Mouse (Mus musculus): Measurements from ENCODE around the gene Gdpd5. TPM values are rescaled to one million over a fixed set of nuclear protein-coding genes. Genes with fewer than 3 reads are reported as not detected.

The Gdpd5 gene
- 10 to 100 TPM; 40.9 to 43.1 TPM for total RNA-seq (2021)

DNA sequence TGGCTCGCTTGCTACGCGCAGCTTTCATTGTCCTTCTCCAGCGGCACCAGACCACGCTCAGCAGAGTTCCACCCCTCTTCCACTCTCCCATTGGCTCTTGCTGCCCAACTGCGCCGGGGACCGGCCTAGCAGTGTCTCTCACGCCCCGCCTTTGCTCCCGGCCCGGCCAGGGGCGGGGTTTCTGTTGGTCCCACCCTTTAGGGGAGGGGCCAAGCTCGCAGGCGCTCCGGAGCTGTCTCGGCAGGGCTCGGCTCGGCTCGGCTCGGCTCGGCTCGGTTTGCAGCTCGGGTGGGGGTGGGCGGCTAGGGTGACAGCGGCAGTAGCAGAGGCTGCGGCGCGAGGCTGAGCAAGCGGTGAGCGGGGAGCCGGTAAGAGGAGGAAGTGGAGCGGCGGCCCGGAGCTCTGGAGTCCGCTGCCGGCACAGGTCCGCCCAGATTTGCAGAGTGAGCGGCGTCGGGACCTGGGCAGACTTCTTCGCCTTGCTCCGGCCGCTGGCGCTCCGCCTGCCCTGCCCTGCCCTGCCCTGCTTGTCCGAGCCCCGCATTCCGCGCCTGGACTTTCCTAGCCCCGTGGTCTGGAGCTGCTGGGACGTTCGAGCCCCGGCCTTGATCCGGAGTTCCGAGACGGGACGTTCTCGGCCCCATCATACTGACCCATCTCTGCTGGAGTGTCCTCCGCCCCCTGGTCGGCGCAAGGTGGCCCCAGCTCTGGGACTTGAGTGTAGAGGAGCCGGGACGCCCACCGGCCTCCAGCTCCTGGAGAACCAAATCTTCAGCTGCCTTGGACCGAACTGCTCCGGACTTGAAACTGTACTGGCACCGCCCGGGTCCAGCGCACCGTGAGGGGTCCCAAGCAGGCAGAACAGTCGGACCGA, at the start of gene Gdpd5:
TSS of gene Gdpd5 (plus strand) at position 201 of the 874 bp plus-strand sequence.
- peak; percentile 100 for DNase-seq
- intact Hi-C loops (cut with DNase I): no loop called here

DNA sequence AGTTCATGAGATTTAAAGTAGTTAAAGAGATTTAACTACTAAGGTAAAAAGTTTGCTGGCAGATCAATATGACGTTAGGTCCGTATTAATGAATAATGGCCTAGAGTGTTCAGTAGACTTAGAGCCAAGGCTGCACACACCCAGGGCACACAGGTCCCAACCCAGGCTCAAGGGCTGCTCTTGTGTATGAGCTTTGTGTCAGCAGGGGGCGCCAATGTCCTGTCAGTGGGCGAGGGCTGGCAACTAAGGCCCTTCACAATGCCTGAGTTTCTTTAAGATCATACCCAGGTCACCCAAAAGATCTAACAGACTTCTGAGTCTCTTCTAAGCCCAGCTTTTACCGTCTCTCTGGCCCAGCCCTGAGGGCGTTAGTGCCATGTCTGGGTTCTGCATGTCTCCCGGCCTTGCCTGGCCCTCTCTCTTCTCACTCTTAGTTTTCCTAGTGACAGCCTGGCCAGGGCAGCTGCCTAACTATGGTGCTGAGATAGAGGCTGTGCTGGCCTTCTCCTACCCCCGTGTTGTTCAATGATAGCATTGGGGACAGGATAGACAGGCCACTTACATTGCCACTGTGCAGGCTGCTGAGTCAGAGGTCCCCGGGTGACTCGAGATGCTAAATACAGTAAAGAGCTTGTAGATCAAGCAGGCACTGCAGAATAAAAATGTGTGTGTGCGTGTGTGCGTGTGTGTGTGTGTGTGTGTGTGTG, 48.3 kb upstream of the Gdpd5 start:
- peak; percentile 90 to 96 for DNase-seq
- intact Hi-C loops (cut with DNase I): loop anchor here (1.0 to 2.0 kb wide), 2 partner anchors 32 to 118 kb away; no protein-coding TSS in a partner anchor

DNA sequence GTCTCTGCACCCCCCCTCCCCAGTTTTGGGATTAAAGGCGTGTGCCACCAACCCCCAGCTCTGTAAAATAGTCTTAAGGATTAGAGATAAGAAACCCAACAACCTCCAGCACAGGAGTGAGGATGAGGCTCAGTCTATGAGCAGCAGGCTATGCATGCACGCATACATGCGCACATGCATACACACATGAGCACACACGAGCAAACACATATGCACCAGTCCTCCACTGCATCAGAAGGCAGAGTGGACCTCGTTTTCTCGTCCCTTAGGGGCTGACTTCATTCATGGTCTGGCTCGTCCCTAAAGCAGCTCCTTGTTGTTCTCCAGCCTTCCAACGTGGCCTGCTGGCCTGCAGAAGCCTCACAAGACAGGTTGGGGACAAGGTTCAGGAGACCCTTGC, 40.5 kb upstream of the Gdpd5 start:
- intact Hi-C loops (cut with DNase I): no loop called here
- no peak for DNase-seq

DNA sequence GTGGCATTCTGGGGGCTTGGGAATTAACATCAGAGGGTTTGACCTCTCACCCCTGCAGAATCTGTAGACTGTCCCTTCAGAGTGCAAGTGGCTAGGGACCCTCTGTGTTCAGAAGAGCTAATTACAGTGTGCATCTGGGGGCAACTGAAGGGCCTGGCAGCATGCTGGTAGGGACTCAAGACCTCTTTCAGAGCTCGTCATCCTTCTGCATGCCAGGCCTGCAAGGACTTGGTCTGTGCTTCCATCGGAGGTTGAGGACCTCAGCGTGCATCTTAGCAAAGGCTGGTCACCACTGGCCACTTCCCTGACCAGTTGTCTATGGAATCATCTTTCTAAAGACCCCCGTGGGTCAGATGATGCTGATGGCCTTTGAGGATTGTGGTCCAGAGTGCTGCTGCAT, 37.6 kb upstream of the Gdpd5 start:
- no peak for DNase-seq
- intact Hi-C loops (cut with DNase I): no loop called here

DNA sequence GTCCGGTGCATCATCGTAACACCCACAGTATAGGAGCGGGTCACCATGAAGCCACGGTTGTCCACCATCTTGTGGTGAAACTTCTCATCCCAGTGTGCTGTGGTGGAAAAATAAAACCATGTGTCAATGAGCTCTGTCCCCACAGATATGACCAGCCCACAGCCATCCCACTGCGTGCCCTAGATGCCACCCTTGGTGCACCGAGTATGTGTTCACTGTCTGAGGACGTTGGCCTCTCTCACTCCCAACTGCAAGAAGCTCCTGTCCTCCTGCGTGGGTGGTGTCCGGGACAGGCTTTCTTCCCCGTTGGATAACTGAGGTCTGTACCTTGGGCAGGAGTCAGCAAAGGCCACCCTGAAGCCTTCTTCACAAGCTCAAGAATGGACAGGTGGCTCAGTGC, 33.9 kb upstream of the Gdpd5 start:
- intact Hi-C loops (cut with DNase I): loop anchor here (1.0 kb wide), 1 partner anchor 10 kb away; no protein-coding TSS in a partner anchor
- DNase-seq: no peak

DNA sequence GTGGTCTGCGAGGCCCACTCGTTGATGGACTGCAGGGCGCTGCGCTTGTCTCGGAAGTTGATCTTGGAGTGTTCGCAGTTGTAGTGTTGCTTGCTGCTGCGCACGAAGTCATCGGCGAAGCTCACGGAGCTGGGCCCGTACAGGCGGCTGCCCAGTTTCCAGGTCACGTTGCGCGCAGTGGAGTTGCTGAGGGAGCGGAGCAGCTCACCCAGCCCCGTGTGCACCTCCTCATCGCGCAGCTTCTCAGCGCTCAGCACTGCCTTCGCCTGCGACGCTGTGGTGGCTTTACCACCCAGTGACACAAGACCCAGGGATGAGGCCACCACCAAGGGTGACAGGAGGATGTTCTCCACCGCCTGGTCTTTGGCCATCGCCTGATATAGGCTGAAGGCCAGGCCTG, 32.3 kb upstream of the Gdpd5 start:
- no peak for DNase-seq
- intact Hi-C loops (cut with DNase I): no loop called here

DNA sequence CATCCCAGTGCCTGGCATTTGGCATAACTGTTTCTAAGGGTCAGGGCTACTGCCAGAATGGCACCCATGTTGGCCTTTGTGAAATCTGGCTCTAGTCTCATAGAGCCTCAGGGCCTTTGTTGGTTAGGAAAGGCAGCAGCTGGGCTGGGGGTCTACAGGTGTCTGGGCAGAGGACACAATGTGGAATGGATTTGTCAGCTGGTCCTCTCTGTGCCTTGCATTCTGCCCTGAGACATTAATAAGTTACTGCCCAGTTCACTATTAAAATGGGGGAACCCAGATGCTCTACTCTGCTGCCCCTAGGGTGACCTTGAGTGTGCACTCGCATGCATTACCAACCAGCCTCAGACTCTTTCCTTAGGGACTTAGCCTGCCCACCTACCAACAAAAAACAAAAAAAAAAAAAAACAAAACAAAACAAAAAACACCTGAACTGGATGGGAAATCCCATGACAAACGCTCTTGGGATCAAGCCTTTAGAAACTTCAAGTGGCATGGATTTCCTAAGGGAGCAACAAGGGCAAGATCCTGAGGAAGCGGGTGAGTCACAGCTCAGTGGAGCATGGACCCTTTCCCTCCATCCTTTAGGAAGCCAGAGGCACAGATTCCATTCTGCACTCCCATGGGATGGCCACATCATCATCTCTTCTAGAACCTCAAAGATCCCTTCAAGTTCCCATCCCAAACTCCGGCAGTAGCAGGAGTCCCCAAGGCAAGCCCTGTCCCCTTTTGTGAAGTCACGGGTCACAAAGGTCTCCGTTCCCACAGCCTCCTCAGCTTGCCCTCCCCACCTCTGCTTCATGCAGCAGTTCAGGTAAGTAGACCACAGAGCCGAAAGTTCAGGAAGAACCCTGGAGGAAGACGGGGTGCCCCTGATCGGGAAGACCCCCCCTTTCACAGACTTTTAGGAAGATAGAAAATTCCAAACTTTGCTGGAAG, 31.2 kb upstream of the Gdpd5 start:
- no peak for DNase-seq
- intact Hi-C loops (cut with DNase I): no loop called here

DNA sequence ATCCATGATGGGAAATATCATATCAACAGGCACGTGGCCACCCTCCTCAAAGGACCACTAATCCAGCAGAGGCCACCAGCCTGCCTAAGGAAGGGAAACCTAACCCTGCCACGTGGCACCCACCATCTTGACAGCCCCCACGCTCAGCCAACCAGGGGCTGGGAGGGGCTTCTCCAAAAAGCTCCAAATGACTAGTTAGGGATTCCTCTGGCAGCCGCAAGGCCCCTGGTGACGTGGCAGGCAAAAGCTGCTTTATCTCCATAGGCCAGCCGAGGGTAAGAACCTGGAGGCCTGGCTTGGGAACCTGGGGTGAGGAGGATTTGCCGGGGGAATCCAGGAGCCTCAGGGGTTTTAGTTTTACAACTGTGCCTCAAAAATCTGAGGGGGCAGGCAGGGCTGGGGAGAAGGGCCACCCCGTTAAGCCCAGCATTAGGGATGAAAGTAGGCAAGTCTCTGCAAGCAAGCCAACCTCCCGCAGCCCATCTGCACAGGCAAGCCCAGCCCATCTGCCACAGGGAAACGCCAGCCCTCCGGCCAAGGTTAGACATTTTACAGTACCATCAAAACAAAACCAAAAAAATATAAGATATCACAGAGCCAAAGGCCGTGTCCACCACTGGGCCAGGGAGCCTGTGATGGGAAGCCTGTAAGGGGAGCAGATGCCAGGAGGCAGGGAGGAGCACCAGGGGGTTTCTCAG, 30.0 kb upstream of the Gdpd5 start:
- intact Hi-C loops (cut with DNase I): no loop called here
- DNase-seq: peak; percentile 66 to 75

DNA sequence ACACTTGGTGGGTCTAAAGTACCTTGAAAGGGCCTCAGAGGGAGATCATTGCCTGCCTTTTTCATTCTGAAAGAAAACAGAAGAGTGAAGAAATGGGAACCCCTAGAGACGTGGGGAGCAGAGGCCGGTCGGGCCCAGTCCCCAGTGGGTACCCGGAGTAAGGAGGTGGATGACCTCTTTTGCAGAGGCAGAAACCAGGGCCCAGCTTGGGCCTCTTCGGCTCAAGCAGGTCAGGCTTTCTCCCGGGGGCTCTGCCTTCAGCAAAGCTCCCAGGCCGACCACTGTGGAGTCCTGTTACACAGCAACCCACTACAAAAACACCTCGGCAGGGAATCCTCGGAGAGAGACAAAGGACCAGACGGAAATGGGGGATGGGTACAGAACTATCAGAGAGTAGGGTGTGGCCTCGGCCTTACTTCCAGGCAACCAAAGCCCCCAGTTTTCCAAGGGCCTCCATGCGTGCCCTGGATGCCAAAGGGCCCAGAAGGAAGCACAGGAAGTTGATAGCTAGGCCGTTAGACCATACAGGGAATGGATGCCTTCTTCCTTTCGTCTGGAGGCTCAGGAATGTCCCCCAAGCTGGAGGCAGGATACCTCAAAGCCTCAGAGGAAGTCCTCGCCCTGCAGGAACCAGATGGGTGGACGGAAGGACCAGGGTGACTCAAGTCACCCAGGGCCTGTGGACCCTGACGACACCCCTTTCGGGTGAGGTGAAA, 29.3 kb upstream of the Gdpd5 start:
- intact Hi-C loops (cut with DNase I): no loop called here
- DNase-seq: peak; percentile 67 to 75

DNA sequence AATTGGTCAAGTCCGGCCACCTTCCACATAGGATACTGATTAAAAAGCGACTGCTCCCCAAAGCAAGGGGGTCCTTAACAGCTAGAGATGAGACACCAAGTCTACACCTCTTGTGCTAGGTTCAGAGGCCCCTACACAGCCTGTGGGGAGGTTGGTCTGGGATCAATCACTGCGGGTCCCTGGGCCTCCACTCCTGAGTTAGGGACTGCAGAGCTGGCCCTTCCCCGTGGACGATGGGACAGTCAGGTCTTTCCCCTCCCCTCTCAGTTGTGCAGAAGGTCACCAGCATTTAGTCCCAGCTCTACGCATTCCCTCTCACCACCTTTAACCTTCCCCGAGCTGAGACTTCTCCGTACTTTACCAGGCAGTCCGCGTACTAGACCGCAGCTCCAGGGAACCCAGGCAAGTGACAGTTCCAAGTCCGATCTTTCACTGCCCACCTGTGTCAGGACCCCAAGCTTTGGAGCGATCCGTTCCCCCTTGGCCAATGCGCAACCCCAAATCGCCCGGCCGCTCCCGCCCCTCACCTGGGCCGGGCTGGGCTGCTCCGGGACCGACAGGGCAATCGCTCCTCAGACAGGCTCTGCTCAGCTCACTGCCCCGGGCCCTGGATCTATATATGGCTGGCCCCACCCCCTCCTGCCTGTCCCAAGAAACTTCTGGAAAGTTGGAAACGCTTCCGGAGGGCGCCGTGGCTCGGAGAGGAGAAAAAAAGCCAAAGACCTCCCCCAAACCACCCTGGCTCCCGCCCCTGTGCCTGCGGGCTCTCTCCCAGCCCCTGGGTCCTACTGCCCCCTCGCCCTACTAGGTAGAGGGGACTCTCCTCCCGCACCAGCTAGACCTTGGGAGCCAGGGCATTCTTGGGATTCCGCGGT, 28.5 kb upstream of the Gdpd5 start, which contains the start of gene Serpinh1:
TSS of gene Serpinh1 (minus strand) at position 714 of the 875 bp plus-strand sequence.
- intact Hi-C loops (cut with DNase I): no loop called here

DNA sequence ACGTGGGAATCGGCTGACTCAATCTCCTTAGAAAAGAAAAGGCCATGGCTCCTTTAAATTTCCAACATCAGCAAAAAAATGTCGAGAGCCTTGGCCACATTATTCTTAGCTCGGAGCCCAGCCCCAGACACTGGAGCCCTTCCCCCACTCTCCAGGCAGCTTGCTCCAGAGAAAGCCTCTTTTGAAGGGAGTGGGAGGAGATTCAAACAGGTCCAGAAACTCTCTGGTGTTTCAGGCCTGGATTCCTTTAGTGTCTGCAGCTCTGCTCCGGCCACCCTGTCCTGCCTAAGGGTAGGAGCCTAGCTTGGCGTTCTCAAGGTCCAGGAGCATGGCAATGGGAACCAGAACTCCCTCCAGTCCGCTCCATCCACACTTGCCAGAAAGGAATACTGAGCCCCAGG, 25.5 kb upstream of the Gdpd5 start:
- DNase-seq: peak; percentile 92 to 93
- intact Hi-C loops (cut with DNase I): no loop called here

More for the DNA sequence above, 28.5 kb upstream of the Gdpd5 start, which contains the start of gene Serpinh1:
- peak; percentile 96 for DNase-seq

DNA sequence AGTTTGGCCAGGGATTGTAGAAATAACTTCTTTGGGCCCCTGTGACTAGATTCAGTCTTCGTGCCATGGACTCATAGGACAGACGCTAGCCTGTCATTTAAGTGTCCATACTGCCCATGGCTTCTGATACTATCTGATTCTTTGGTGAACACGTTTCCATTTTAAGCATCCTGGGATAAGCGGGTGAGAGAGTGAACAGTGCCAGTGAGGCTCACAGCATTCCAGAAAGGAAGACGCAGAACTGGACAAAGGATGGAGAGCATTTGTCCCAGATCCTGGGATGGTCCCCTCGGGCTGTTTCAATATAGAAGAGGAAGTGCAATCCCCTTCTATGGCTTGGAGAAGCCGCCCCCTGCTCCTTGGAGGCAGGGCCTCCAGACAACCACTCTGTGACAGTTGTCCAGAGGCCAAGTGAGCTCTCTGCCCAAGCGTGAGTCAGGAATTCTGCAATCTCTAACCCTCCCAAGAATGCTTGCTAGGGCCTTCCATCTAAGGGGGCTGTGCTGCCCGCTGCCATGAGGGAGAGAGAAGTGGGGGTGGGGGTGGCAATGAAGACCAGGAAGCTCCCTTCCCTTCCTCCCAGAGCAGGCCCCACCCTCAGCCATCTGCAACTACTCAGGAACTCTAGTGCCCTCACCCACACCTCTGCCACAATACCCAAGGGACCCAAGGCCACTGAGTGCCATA, 24.8 kb upstream of the Gdpd5 start:
- peak; percentile 89 for DNase-seq
- intact Hi-C loops (cut with DNase I): no loop called here

DNA sequence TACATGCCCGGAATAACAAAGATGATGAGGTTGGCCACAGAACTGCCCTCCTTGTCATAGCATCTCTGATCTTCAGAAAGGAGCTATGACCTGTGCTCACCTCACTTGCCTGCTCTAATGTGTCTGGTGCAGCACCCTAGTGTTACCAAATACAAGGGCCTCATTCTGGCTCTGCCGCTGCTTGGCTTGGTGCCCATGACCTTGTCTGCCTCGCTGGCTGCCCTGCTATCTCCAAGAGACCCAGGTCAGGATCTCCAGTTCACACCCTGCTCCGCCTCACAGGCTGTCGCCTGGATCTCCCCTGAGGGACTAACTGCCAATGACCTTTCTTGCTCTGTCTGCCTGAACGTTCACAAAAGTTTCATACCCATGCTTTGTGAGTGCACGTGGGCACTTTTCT, 24.0 kb upstream of the Gdpd5 start:
- DNase-seq: peak; percentile 81 to 85
- intact Hi-C loops (cut with DNase I): no loop called here

DNA sequence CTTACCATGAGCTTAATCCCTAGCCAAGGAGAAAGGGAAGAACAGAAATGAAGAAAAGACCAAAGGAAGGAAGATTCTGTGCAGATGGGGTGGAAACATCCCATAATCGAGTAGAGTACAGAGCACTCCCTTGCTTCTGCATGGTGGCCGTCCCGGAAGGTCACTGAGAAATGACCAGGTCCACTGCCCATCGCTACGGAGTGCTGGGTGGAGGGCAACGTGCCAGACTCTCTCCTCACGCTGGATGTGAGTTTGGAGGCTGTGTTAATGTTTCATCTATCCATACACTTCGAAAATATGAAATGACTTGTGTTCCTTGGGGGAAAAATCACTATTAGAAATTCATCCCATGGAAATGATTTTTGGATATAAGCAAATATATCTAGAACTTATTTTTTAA, 22.8 kb upstream of the Gdpd5 start:
- DNase-seq: no peak
- intact Hi-C loops (cut with DNase I): no loop called here

DNA sequence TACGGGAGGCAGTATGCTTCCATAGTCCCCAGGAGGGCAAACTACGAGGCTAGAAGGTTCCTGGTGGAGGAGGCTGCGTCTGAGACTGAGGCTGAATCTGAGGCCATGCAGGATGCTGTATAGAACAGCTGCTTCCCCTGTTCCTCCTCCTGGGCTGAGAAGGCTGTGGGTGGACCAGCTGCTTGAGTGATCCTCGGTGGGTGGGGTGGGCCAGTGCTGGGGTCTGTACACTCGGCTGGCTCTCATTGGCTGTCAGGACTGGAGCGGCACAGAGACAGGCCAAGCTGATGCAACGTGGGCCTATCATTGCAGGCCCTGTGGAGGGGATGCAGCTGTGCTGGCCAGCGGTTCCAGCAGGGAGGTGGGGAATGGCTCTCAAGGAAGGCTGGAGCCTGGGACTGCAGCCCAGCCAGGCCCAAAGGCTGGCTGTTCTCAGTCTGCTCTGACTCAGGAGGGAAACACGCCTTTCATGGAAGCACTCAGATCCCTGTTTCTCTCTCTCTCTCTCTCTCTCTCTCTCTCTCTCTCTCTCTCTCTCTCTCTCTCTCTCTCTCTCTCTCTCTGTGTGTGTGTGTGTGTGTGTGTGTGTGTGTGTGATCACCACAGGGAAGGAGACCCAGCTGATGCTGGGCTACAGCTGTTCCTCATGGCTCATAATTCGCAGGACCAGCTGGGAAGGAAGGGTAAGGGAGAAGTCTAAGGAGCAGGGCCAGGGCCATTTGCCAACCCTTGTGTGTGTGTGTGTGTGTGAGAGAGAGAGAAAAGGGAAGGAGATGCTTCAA, 21.0 kb upstream of the Gdpd5 start:
- intact Hi-C loops (cut with DNase I): loop anchor here (5.0 kb wide), 1 partner anchor 108 kb away; no protein-coding TSS in a partner anchor
- DNase-seq: peak; percentile 92 to 93

DNA sequence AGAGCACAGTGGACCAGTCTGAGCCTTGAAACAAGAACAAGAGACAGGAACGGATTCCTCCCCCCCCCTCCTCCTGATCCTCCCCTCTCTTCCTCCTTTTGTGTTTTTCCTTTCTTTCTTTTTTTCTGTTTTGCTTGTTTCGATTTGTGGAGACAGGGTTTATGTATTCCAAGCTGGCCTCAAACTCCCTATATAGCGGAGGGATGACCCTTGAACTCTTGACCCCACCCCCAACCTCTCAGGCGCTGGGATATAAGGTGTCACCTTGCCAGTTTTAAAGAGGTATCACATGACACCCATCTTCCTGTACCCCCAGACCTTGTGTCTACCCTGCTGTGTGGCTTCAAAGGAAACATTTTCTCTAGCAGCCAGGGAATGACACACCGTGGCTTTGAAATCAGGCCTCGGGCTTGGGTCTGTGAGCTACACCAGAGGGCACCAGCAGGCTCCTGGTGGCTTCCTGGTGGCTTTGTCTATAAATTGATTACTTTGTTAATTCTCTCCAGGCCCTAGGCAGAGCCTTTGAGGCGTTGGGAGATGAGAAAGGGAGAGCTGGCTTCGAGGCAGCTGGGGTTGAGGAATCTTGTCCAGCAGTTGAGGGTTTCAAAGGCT, 20.3 kb upstream of the Gdpd5 start:
- no peak for DNase-seq
- intact Hi-C loops (cut with DNase I): loop anchor here (5.0 kb wide), 1 partner anchor 109 kb away; no protein-coding TSS in a partner anchor

Measured in heart, postnatal 10 days (tissue).